Mouse (Mus musculus): ENCODE measurements around the gene Cela3b. TPM values are rescaled to one million over a fixed set of nuclear protein-coding genes. Genes with fewer than 3 reads are reported as not detected.

Gene Cela3b
- polyA plus RNA-seq, 1 experiment from 2014 or later: not detected

GRCm38 (mm10) chr4:137475271-137476050, 45.1 kb upstream of the Cela3b start:
- Histone ChIP-seq H3K27me3 (ENCODE audit: insufficient read depth, low read length) (no peaks in the 10 kb centered on the region), H3K9ac (ENCODE audit: low read depth, low read length) (peak overlapping the region; percentile 48; the same call in 1 of the 2 replicates), H3K27ac (no peak overlapping the region; the same call in 1 of the 2 replicates), H3K4me3 (replicated peaks; ENCODE audit: low read depth, low read length) (no peak overlapping the region), H3K9me3 (replicated peaks; ENCODE audit: low read length) (no peaks in the 10 kb centered on the region), H3K4me2 (ENCODE audit: low read length) (peak overlapping the region; percentile 46; the same call in 1 of the 2 replicates), H3K36me3 (ENCODE audit: insufficient read depth, low read length) (no peaks in the 10 kb centered on the region), H3K4me1 (replicated peaks; ENCODE audit: insufficient read depth, low read length) (peaks cover 74% of the 10 kb centered on the region)
- WGBS: 64% methylated on average over 13 of the region's 13 CpGs
- DNase-seq (ENCODE audit: low spot score) (no peak), ATAC-seq (replicated peaks; ENCODE audit: low FRiP score, low read depth) (no peak)
- no peak for TF ChIP-seq CTCF (IDR thresholded peaks at IDR 0.05; ENCODE audit: low read depth)

GRCm38 (mm10) chr4:137474694-137475093, 44.4 kb upstream of the Cela3b start:
- no peak overlapping the region for H3K9ac ChIP-seq (ENCODE audit: low read depth, low read length)
- no peak for TF ChIP-seq CTCF (IDR thresholded peaks at IDR 0.05; ENCODE audit: low read depth)
- H3K27me3 ChIP-seq (ENCODE audit: insufficient read depth, low read length): no peaks in the 10 kb centered on the region
- 90% methylated on average over 7 of the region's 7 CpGs for WGBS
- H3K4me2 ChIP-seq (ENCODE audit: low read length): no peak overlapping the region
- no peak for ATAC-seq (replicated peaks; ENCODE audit: low FRiP score, low read depth)
- 0 out of 2 replicates have a peak overlapping the region, but pooled peaks have one; percentile 5 for H3K27ac ChIP-seq
- H3K36me3 ChIP-seq (ENCODE audit: insufficient read depth, low read length): no peaks in the 10 kb centered on the region
- H3K9me3 ChIP-seq (replicated peaks; ENCODE audit: low read length): no peaks in the 10 kb centered on the region
- H3K4me1 ChIP-seq (replicated peaks; ENCODE audit: insufficient read depth, low read length): peaks cover 78% of the 10 kb centered on the region
- DNase-seq (ENCODE audit: low spot score): no peak
- H3K4me3 ChIP-seq (replicated peaks; ENCODE audit: low read depth, low read length): no peak overlapping the region

- H3K27me3 ChIP-seq (ENCODE audit: insufficient read depth, low read length): no peaks in the 10 kb centered on the region
- ATAC-seq (replicated peaks; ENCODE audit: low FRiP score, low read depth): no peak
- TF ChIP-seq CTCF (IDR thresholded peaks at IDR 0.05; ENCODE audit: low read depth): no peak
- peaks cover 69% of the 10 kb centered on the region for H3K4me1 ChIP-seq (replicated peaks; ENCODE audit: insufficient read depth, low read length)
- DNase-seq (ENCODE audit: low spot score): no peak
- no peaks in the 10 kb centered on the region for H3K9me3 ChIP-seq (replicated peaks; ENCODE audit: low read length)
- no peaks in the 10 kb centered on the region for H3K36me3 ChIP-seq (ENCODE audit: insufficient read depth, low read length)
- H3K9ac ChIP-seq (ENCODE audit: low read depth, low read length): peak overlapping the region; percentile 23; the same call in 1 of the 2 replicates
- H3K4me3 ChIP-seq (replicated peaks; ENCODE audit: low read depth, low read length): no peak overlapping the region
- H3K4me2 ChIP-seq (ENCODE audit: low read length): peak overlapping the region; percentile 21
- WGBS: 48% methylated on average over 18 of the region's 18 CpGs
- 0 out of 2 replicates have a peak overlapping the region, but pooled peaks have one; percentile 19 for H3K27ac ChIP-seq
Observed at GRCm38 (mm10) chr4:137473701-137474388, 43.5 kb upstream of the Cela3b start.

- Histone ChIP-seq H3K27me3 (ENCODE audit: insufficient read depth, low read length) (no peaks in the 10 kb centered on the region), H3K4me2 (ENCODE audit: low read length) (peak overlapping the region; percentile 21; the same call in 1 of the 2 replicates), H3K36me3 (ENCODE audit: insufficient read depth, low read length) (no peaks in the 10 kb centered on the region), H3K4me3 (replicated peaks; ENCODE audit: low read depth, low read length) (no peak overlapping the region), H3K9me3 (replicated peaks; ENCODE audit: low read length) (no peaks in the 10 kb centered on the region), H3K4me1 (replicated peaks; ENCODE audit: insufficient read depth, low read length) (peaks cover 65% of the 10 kb centered on the region), H3K27ac (no peak overlapping the region), H3K9ac (ENCODE audit: low read depth, low read length) (no peak overlapping the region; the same call in 1 of the 2 replicates)
- TF ChIP-seq CTCF (IDR thresholded peaks at IDR 0.05; ENCODE audit: low read depth): no peak
- 67% methylated on average over 8 of the region's 8 CpGs for WGBS
- DNase-seq (ENCODE audit: low spot score) (no peak), ATAC-seq (replicated peaks; ENCODE audit: low FRiP score, low read depth) (no peak)
Observed at GRCm38 (mm10) chr4:137473240-137473639, 42.9 kb upstream of the Cela3b start.

- Histone ChIP-seq H3K9me3 (replicated peaks; ENCODE audit: low read length) (no peaks in the 10 kb centered on the region), H3K36me3 (ENCODE audit: insufficient read depth, low read length) (no peaks in the 10 kb centered on the region), H3K9ac (ENCODE audit: low read depth, low read length) (0 out of 2 replicates have a peak overlapping the region, but pooled peaks have one; percentile 8), H3K4me3 (replicated peaks; ENCODE audit: low read depth, low read length) (peak overlapping the region; percentile 85), H3K27me3 (ENCODE audit: insufficient read depth, low read length) (no peaks in the 10 kb centered on the region), H3K4me1 (replicated peaks; ENCODE audit: insufficient read depth, low read length) (peaks cover 52% of the 10 kb centered on the region), H3K27ac (peak overlapping the region; percentile 87), H3K4me2 (ENCODE audit: low read length) (peak overlapping the region; percentile 96)
- WGBS: 38% methylated on average over 8 of the region's 8 CpGs
- no peak for ATAC-seq (replicated peaks; ENCODE audit: low FRiP score, low read depth)
- TF ChIP-seq CTCF (IDR thresholded peaks at IDR 0.05; ENCODE audit: low read depth): no peak
- DNase-seq (ENCODE audit: low spot score): no peak
Observed at GRCm38 (mm10) chr4:137471326-137471725, 41.0 kb upstream of the Cela3b start.

- TF ChIP-seq CTCF (IDR thresholded peaks at IDR 0.05; ENCODE audit: low read depth): no peak
- Histone ChIP-seq H3K9ac (ENCODE audit: low read depth, low read length) (peak overlapping the region; percentile 88; the same call in 1 of the 2 replicates), H3K27ac (peak overlapping the region; percentile 87), H3K4me1 (replicated peaks; ENCODE audit: insufficient read depth, low read length) (peaks cover 47% of the 10 kb centered on the region), H3K4me2 (ENCODE audit: low read length) (peak overlapping the region; percentile 96), H3K36me3 (ENCODE audit: insufficient read depth, low read length) (no peaks in the 10 kb centered on the region), H3K27me3 (ENCODE audit: insufficient read depth, low read length) (no peaks in the 10 kb centered on the region), H3K9me3 (replicated peaks; ENCODE audit: low read length) (no peaks in the 10 kb centered on the region), H3K4me3 (replicated peaks; ENCODE audit: low read depth, low read length) (peak overlapping the region; percentile 85)
- WGBS: 31% methylated on average over 9 of the region's 9 CpGs
- DNase-seq (ENCODE audit: low spot score) (peak; percentile 61), ATAC-seq (replicated peaks; ENCODE audit: low FRiP score, low read depth) (no peak)
Observed at GRCm38 (mm10) chr4:137470701-137471317, 40.5 kb upstream of the Cela3b start.
